Mouse (Mus musculus): ENCODE data around the gene Crym. TPM values are rescaled to one million over a fixed set of nuclear protein-coding genes. Genes with fewer than 3 reads are reported as not detected.

Crym gene
- polyA plus RNA-seq, 1 experiment from 2014 or later = 1.7 TPM

DNA sequence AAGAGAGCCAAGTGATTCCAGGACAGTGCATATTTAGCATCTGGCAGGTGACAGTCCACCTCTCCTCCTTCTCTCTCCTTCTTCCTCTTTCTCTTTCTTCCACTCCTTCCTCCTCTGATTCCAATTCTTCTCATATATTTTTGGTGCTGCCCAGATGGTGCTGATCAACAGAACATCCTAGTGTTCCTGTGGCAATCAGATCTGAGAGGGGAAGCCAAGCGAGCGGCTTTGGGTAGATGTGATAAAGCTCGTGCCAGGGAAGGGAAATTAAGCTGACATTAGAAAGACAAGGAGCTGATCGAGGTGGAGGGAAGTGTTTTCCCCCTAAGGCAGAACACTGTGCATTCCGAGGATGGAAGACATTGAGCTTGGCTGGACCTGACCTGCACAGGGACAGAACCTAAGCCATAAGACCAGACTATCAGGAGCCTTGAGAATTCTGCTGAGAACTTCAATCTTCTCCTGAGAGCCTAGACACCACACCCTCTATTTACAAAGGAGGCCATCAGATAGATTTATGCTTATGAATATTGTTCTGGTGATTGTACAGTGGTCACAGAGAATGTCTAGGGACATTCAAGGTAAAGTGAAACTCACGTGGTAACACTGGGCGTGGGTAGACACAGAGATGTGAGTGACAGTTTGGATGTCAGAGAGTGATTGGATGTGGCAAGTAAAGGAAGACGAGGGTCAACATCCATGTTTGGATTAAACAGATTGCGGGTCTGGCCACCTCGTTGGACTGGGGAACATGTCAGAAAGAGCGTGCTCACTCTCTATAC is 27.0 kb downstream of the Crym start:
- H3K27me3 ChIP-seq (replicated peaks; ENCODE audit: control insufficient read depth, insufficient read depth, low read length) = no peaks in the 10 kb centered on the region
- no peak overlapping the region for H3K9ac ChIP-seq (ENCODE audit: low read depth, low read length)
- no peak for ATAC-seq (replicated peaks; ENCODE audit: low FRiP score)
- no peaks in the 10 kb centered on the region for H3K4me1 ChIP-seq (replicated peaks; ENCODE audit: control insufficient read depth, insufficient read depth, low read length)
- peak overlapping the region; percentile 31; the same call in 1 of the 2 replicates for H3K4me3 ChIP-seq (ENCODE audit: low read depth, low read length)
- no peaks in the 10 kb centered on the region for H3K9me3 ChIP-seq (ENCODE audit: control insufficient read depth, low read length)
- H3K27ac ChIP-seq (ENCODE audit: low read depth, low read length) = no peak overlapping the region
- WGBS = 73% methylated on average over 11 of the region's 11 CpGs
- no peak for DNase-seq (ENCODE audit: low spot score)
- no peaks in the 10 kb centered on the region for H3K36me3 ChIP-seq (ENCODE audit: control insufficient read depth, insufficient read depth, low read length)
- peak overlapping the region; percentile 49 for H3K4me2 ChIP-seq

DNA sequence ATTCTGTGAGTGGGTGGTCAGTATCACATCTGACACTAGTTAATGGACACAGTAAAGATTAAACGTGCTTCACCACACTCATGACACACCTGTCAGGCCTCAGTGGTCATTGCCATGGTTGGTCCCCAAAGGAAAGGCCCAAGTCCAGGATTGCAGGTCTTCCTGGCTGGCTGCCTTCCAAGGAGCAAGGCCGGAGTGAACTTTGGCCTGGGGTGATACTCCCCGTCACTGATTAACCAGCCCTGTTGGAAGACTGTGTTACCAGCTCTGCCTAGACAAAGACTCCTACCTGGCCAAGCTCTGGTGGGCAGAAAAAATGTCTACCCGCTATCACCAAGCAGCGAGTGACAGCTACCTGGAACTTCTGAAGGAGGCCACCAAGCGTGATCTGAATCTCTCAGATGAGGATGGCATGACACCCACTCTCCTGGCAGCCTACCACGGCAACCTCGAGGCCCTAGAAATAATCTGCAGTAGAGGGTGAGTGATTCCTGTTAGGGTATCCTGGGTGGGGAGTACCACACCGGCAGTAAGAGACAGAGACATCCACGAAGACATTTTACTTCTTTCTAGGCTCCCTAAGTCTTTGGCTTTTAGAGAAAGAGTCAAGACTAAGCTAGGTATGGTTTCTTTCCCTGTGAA is 28.2 kb downstream of the Crym start, which contains the start of gene Anks4b:
Gene Anks4b, plus strand, starts transcription at position 256 of the 642 bp plus-strand sequence.
- 0 out of 2 replicates have a peak within 1 kb of the TSS, but pooled peaks have one; percentile 38 for H3K27ac ChIP-seq (ENCODE audit: low read depth, low read length)
- H3K9ac ChIP-seq (ENCODE audit: low read depth, low read length) = peak within 1 kb of the TSS; percentile 20; the same call in 1 of the 2 replicates
- H3K4me3 ChIP-seq (ENCODE audit: low read depth, low read length) = peak within 1 kb of the TSS; percentile 31
- no peaks in the 10 kb centered on the region for H3K4me1 ChIP-seq (replicated peaks; ENCODE audit: control insufficient read depth, insufficient read depth, low read length)
- no peaks in the 10 kb centered on the region for H3K27me3 ChIP-seq (replicated peaks; ENCODE audit: control insufficient read depth, insufficient read depth, low read length)
- H3K4me2 ChIP-seq = peak within 1 kb of the TSS; percentile 49
- peak; percentile 60 for ATAC-seq (replicated peaks; ENCODE audit: low FRiP score)
- 72% methylated on average over 10 of the region's 10 CpGs for whole genome bisulfite sequencing
- no peaks in the 10 kb centered on the region for H3K9me3 ChIP-seq (ENCODE audit: control insufficient read depth, low read length)
- DNase-seq (ENCODE audit: low spot score) = no peak
- no peaks in the 10 kb centered on the region for H3K36me3 ChIP-seq (ENCODE audit: control insufficient read depth, insufficient read depth, low read length)

- Histone ChIP-seq H3K27me3 (replicated peaks; ENCODE audit: control insufficient read depth, insufficient read depth, low read length) (no peaks in the 10 kb centered on the region), H3K27ac (ENCODE audit: low read depth, low read length) (no peak overlapping the region), H3K4me1 (replicated peaks; ENCODE audit: control insufficient read depth, insufficient read depth, low read length) (no peaks in the 10 kb centered on the region), H3K9me3 (ENCODE audit: control insufficient read depth, low read length) (no peaks in the 10 kb centered on the region), H3K36me3 (ENCODE audit: control insufficient read depth, insufficient read depth, low read length) (no peaks in the 10 kb centered on the region), H3K9ac (ENCODE audit: low read depth, low read length) (no peak overlapping the region), H3K4me3 (ENCODE audit: low read depth, low read length) (no peak overlapping the region), H3K4me2 (no peak overlapping the region)
- ATAC-seq (replicated peaks; ENCODE audit: low FRiP score) (no peak), DNase-seq (ENCODE audit: low spot score) (no peak)
- WGBS = 79% methylated on average over 1 of the region's 1 CpGs
These were observed 29.7 kb downstream of the Crym start for GRCm38 (mm10) chr7:120172188-120172700.

DNA sequence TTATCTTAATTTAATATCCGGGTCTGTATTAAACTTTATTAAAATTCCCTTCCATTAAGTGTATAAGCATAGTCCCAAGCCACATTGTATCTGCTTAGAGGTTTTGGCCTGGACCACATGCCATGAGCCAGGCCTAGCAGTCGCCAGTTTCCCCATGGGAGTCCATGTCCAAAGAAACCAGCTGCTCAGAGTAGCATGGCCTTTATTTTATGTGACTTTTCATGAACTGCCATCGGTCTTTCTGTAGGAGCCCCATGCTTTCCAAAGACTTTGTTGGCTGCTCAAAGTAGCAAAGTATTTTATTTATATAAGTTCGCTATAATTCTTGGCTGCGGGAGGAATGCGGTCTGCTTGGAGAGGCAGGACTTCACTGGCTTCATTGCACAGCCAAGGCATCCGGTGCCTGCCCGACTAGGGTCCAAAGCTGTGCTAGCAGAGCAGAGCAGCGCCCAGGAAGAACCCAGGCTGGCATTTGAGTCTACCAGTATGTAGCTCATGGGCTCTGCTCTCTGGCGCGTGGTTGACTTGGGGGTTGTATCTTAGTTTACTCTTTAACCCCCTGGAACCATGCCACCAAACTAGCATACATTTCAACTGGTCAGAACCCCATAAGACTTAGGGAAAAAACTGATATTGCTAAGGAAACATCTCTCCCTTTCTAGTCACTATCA is 38.2 kb downstream of the Crym start:
- no peak overlapping the region for H3K4me2 ChIP-seq
- DNase-seq (ENCODE audit: low spot score) = no peak
- no peaks in the 10 kb centered on the region for H3K4me1 ChIP-seq (replicated peaks; ENCODE audit: control insufficient read depth, insufficient read depth, low read length)
- H3K9me3 ChIP-seq (ENCODE audit: control insufficient read depth, low read length) = no peaks in the 10 kb centered on the region
- no peak for ATAC-seq (replicated peaks; ENCODE audit: low FRiP score)
- WGBS = 86% methylated on average over 11 of the region's 11 CpGs
- H3K4me3 ChIP-seq (ENCODE audit: low read depth, low read length) = no peak overlapping the region
- H3K27ac ChIP-seq (ENCODE audit: low read depth, low read length) = no peak overlapping the region
- no peak overlapping the region for H3K9ac ChIP-seq (ENCODE audit: low read depth, low read length)
- no peaks in the 10 kb centered on the region for H3K27me3 ChIP-seq (replicated peaks; ENCODE audit: control insufficient read depth, insufficient read depth, low read length)
- H3K36me3 ChIP-seq (ENCODE audit: control insufficient read depth, insufficient read depth, low read length) = no peaks in the 10 kb centered on the region

DNA sequence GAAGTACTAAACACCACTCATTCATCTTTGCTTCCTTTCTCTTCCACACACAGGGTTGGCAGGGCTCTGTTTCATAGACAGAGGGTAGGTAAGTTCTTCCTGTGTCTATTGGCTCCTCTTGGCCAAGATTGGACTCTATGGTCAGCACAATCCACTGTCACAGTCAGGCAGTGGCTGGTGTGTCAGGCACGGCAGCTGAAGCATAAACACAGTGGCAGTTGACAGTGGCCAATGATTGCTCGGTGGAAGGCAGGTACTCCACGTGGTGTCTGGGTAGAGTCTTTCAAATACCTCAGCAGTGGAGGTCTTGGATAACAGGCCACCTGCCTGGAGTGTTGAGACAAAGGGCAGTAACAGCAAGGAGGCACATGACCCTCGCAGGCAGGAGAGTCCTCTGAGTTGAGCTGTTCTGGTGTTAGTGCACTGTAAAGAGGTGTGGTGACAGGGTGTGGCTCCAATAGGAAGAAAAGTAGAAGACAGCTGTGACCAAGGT is 43.7 kb downstream of the Crym start:
- H3K4me2 ChIP-seq = no peak overlapping the region
- H3K27me3 ChIP-seq (replicated peaks; ENCODE audit: control insufficient read depth, insufficient read depth, low read length) = no peaks in the 10 kb centered on the region
- 52% methylated on average over 4 of the region's 4 CpGs for WGBS
- no peak for ATAC-seq (replicated peaks; ENCODE audit: low FRiP score)
- H3K36me3 ChIP-seq (ENCODE audit: control insufficient read depth, insufficient read depth, low read length) = no peaks in the 10 kb centered on the region
- H3K9ac ChIP-seq (ENCODE audit: low read depth, low read length) = no peak overlapping the region
- no peak overlapping the region for H3K4me3 ChIP-seq (ENCODE audit: low read depth, low read length)
- no peak overlapping the region for H3K27ac ChIP-seq (ENCODE audit: low read depth, low read length)
- H3K9me3 ChIP-seq (ENCODE audit: control insufficient read depth, low read length) = no peaks in the 10 kb centered on the region
- H3K4me1 ChIP-seq (replicated peaks; ENCODE audit: control insufficient read depth, insufficient read depth, low read length) = no peaks in the 10 kb centered on the region
- no peak for DNase-seq (ENCODE audit: low spot score)

DNA sequence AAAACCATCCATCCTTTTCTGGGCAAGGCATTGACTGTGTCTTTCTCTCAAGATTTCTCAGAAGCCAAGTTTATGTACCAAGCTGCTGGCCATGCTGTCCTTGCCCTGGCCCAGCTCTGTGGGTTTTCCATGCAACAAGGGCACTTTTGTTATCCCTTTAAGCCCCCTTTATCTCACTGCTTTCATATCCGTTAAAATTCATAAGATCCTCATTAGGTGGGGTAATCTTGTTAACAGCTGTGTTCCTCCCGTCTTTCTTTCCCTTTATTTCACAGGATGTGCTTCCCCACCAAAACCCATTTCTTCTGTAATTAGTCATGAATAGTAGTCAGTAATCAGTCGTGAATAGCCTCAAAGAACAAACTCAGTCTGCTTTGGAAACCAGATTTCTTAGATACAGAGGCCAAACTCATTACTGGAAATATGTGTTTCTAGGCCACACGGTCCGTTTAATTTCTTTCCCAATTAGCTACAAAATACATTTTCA is 44.3 kb downstream of the Crym start:
- no peak overlapping the region for H3K4me3 ChIP-seq (ENCODE audit: low read depth, low read length)
- no peaks in the 10 kb centered on the region for H3K4me1 ChIP-seq (replicated peaks; ENCODE audit: control insufficient read depth, insufficient read depth, low read length)
- H3K9me3 ChIP-seq (ENCODE audit: control insufficient read depth, low read length) = no peaks in the 10 kb centered on the region
- no peak overlapping the region for H3K4me2 ChIP-seq
- no peak overlapping the region for H3K27ac ChIP-seq (ENCODE audit: low read depth, low read length)
- ATAC-seq (replicated peaks; ENCODE audit: low FRiP score) (no peak), DNase-seq (ENCODE audit: low spot score) (no peak)
- H3K36me3 ChIP-seq (ENCODE audit: control insufficient read depth, insufficient read depth, low read length) = no peaks in the 10 kb centered on the region
- H3K9ac ChIP-seq (ENCODE audit: low read depth, low read length) = no peak overlapping the region
- no peaks in the 10 kb centered on the region for H3K27me3 ChIP-seq (replicated peaks; ENCODE audit: control insufficient read depth, insufficient read depth, low read length)
- 61% methylated on average over 5 of the region's 5 CpGs for WGBS

- ATAC-seq (replicated peaks; ENCODE audit: low FRiP score) (no peak), DNase-seq (ENCODE audit: low spot score) (no peak)
- WGBS = 62% methylated on average over 2 of the region's 2 CpGs
- Histone ChIP-seq H3K4me2 (no peak overlapping the region), H3K27me3 (replicated peaks; ENCODE audit: control insufficient read depth, insufficient read depth, low read length) (no peaks in the 10 kb centered on the region), H3K36me3 (ENCODE audit: control insufficient read depth, insufficient read depth, low read length) (no peaks in the 10 kb centered on the region), H3K9ac (ENCODE audit: low read depth, low read length) (no peak overlapping the region), H3K4me3 (ENCODE audit: low read depth, low read length) (no peak overlapping the region), H3K9me3 (ENCODE audit: control insufficient read depth, low read length) (no peaks in the 10 kb centered on the region), H3K4me1 (replicated peaks; ENCODE audit: control insufficient read depth, insufficient read depth, low read length) (no peaks in the 10 kb centered on the region), H3K27ac (ENCODE audit: low read depth, low read length) (no peak overlapping the region)
These were observed 45.0 kb downstream of the Crym start for GRCm38 (mm10) chr7:120156841-120157409.

- Histone ChIP-seq H3K4me1 (replicated peaks; ENCODE audit: control insufficient read depth, insufficient read depth, low read length) (no peaks in the 10 kb centered on the region), H3K9ac (ENCODE audit: low read depth, low read length) (no peak overlapping the region), H3K36me3 (ENCODE audit: control insufficient read depth, insufficient read depth, low read length) (no peaks in the 10 kb centered on the region), H3K27ac (ENCODE audit: low read depth, low read length) (no peak overlapping the region), H3K4me2 (no peak overlapping the region), H3K9me3 (ENCODE audit: control insufficient read depth, low read length) (no peaks in the 10 kb centered on the region), H3K27me3 (replicated peaks; ENCODE audit: control insufficient read depth, insufficient read depth, low read length) (no peaks in the 10 kb centered on the region), H3K4me3 (ENCODE audit: low read depth, low read length) (no peak overlapping the region)
- DNase-seq (ENCODE audit: low spot score) = no peak
- 64% methylated on average over 2 of the region's 2 CpGs for WGBS
- no peak for ATAC-seq (replicated peaks; ENCODE audit: low FRiP score)
These were observed 51.0 kb downstream of the Crym start for GRCm38 (mm10) chr7:120150898-120151297.
